Mouse (Mus musculus): ENCODE measurements at regions not wholly inside any gene's neighbourhood (a gene's known extent, or its start where the extent isn't known, plus 50 kb on each side); places are given as distances from the start of the nearest gene placed in this dataset.

DNA sequence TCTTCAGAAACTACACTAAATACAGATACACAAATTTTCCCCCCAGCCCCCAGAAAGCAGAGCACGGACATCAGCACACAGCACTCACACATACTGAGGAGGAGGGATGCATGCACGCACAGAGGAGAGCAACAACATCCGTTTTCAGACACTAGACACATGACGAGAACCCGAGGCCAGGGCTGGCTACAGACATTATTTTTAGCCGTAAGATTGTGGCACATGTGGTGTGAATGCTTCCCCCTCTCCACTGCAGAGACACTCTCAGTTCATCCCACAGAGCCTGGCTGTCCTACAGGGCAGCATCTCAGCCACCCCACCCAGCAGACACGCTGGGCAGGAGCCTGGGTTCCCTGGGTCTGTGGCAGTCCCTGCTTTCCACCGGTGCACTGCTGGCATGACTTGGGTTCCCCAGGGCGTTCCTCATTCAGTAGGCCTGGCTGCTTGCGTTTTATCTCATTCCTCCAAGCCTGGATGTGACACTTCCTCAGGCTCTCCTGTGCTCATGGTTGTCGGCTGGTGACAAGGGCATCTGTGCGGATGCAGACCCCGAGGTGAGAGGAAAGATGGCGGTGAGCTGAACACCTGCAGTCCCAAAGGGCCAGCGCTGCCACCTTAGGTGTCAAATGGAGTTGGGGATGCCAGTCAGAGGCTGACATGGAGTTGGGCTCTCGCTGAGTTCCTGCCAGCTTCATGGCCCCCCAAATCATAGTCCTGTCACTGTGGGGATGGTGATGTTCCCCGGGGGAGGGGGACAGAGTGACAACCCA lies 247.1 kb upstream of the Myt1l start:
- H3K27ac ChIP-seq = no peak overlapping the region
- H3K36me3 ChIP-seq (ENCODE audit: inconsistent target) = no peaks in the 10 kb centered on the region
- WGBS (ENCODE audit: missing documents) = 72% methylated on average over 17 of the region's 17 CpGs
- H3K4me3 ChIP-seq (ENCODE audit: inconsistent target) = no peak overlapping the region
- no peaks in the 10 kb centered on the region for H3K79me2 ChIP-seq (ENCODE audit: inconsistent target)

DNA sequence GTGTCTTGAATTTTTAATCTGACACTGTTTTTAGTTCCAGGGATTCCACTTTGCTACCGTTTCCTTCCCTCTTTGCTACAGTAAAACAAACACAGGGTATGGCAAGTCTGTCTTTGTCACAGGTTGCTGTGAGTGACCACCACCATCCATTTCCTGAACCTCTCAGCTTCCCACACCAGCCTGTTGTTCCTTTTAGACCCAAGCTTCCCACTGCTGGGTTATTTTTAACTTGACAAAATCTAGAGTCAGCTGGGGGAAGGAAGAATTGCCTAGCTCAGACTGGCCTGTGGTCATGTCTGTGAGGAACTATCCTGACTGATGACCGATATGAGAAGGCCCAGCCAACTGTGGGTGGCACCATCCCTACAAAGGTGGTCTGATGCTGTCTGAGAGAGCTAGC lies 239.4 kb upstream of the Myt1l start:
- Histone ChIP-seq H3K36me3 (ENCODE audit: inconsistent target) (no peaks in the 10 kb centered on the region), H3K4me3 (ENCODE audit: inconsistent target) (no peak overlapping the region), H3K79me2 (ENCODE audit: inconsistent target) (no peaks in the 10 kb centered on the region), H3K27ac (no peak overlapping the region)
- WGBS (ENCODE audit: missing documents) = 10% methylated on average over 2 of the region's 2 CpGs

DNA sequence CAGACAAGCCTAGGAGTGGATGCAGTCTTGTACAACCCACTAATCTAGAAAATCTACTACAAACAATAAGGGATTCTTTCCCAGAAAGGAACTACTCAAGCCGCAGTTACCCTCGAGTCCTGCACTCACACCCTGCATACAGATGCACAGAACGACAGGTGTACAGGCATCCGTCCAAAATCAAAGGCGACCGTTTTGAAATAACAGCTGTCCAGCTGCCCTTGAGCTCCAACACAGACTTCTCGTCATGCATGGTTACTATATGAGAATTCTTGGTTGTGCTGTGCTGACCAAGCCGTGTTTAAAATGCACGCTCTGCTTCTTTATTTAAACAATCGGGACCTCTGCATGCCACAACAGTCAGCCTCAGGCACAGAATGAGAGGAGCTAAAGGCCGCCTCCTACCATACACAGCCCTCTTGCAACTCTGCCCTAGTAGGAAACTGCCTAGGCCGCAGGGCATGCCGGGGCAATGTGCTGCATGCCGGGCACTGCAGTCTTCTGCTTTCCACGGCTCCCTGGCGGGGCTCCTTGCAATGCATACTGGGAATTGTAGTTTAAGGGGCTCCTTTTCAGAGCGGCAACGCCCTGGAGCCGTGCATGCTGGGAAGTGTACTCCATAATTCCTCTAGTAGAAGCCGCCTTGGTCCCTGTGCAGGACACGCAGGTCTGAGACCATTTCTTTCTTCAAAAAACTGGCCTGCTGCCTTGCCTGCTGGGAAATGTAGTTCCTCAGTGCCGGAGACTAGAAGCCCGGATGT lies 237.4 kb upstream of the Myt1l start:
- peak overlapping the region; percentile 2; the same call in 1 of the 2 replicates for H3K4me3 ChIP-seq (ENCODE audit: inconsistent target)
- 18% methylated on average over 23 of the region's 23 CpGs for WGBS (ENCODE audit: missing documents)
- no peak overlapping the region for H3K27ac ChIP-seq
- no peaks in the 10 kb centered on the region for H3K36me3 ChIP-seq (ENCODE audit: inconsistent target)
- no peaks in the 10 kb centered on the region for H3K79me2 ChIP-seq (ENCODE audit: inconsistent target)

DNA sequence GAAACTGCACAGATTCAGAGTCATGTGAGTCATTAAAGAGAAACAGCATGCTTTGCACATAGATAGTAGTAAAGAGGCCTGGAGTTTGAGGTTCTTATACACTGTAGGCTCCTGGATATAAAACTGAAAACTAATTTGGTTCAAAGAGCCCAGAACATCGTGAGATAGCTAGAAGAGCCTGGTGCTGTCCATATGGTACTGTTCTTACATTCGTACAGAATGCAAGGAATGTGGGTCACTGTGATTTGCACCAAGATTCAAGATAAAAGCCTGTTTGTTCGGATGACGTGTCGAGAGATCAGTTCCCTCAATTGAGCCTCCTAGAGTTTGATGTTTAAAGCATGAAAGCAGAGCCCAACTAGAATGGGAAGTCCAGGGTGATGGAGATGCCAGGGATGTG lies 230.2 kb upstream of the Myt1l start:
- H3K27ac ChIP-seq = no peak overlapping the region
- H3K4me3 ChIP-seq (ENCODE audit: inconsistent target) = no peak overlapping the region
- no peaks in the 10 kb centered on the region for H3K79me2 ChIP-seq (ENCODE audit: inconsistent target)
- no peaks in the 10 kb centered on the region for H3K36me3 ChIP-seq (ENCODE audit: inconsistent target)
- 86% methylated on average over 5 of the region's 5 CpGs for WGBS (ENCODE audit: missing documents)

DNA sequence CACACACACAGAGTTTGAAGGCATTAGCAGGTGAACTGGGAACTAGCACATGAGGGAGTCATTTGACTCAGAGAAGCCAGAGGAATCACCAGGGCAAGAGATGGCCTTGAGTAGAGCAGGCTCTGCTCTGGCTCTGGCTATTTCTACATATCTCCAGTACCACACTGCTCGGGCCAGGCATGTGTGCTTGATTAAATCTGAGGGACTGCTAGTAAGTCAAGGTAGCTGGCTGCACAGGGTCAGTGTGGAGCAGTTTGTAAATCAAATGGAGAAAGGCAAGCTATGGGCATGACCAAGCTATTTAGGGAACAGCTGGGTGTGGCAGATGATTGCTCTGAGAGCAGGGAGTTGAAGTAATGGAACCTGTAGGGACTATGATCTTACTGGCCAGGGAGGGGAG lies 212.5 kb upstream of the Myt1l start:
- Histone ChIP-seq H3K4me3 (ENCODE audit: inconsistent target) (no peak overlapping the region), H3K27ac (no peak overlapping the region), H3K79me2 (ENCODE audit: inconsistent target) (no peaks in the 10 kb centered on the region), H3K36me3 (ENCODE audit: inconsistent target) (no peaks in the 10 kb centered on the region)
- 82% methylated on average over 1 of the region's 1 CpGs for WGBS (ENCODE audit: missing documents)

DNA sequence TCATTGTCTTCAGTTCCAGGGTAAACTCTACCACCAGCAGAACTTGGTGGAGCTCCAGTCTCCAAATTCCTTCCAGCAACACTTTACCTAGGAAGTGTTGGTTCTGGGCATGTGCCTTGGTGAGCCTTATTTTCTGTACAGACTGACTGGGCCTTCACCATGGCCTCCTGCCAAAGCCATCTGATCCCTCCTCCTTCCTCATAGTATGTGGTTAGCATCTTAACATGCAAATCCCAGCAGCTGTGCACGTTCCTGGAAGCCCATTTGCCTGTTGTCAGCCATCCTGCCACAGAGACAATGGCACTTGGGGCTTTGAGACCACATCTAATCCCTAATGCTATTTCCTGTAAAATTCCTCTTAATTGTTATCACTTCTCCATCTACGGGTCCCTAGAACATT lies 206.7 kb upstream of the Myt1l start:
- Histone ChIP-seq H3K79me2 (ENCODE audit: inconsistent target) (no peaks in the 10 kb centered on the region), H3K36me3 (ENCODE audit: inconsistent target) (no peaks in the 10 kb centered on the region), H3K27ac (no peak overlapping the region), H3K4me3 (ENCODE audit: inconsistent target) (no peak overlapping the region)
- whole genome bisulfite sequencing (ENCODE audit: missing documents) = 15% methylated on average over 2 of the region's 2 CpGs

DNA sequence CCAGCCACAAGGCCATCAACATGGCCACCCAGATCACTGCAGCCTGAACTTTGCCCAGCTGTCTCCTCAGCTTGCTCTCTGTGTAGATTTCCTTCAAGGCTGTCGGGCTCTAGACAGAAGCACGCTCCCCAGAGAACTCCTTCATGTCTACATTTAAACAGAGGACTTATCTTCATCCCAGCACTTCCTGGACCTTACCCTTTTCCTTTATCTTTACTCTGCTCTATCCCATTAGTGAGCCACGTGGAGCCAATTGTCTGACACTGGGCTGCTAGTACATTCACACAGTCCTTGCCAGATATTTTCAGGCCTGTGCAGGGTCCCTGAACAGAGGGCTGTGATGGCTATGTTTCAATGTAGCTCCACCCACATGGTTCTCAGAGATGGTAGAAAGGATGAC lies 204.7 kb upstream of the Myt1l start:
- Histone ChIP-seq H3K36me3 (ENCODE audit: inconsistent target) (no peaks in the 10 kb centered on the region), H3K4me3 (ENCODE audit: inconsistent target) (no peak overlapping the region), H3K79me2 (ENCODE audit: inconsistent target) (no peaks in the 10 kb centered on the region), H3K27ac (no peak overlapping the region)
- 26% methylated on average over 3 of the region's 3 CpGs for WGBS (ENCODE audit: missing documents)

DNA sequence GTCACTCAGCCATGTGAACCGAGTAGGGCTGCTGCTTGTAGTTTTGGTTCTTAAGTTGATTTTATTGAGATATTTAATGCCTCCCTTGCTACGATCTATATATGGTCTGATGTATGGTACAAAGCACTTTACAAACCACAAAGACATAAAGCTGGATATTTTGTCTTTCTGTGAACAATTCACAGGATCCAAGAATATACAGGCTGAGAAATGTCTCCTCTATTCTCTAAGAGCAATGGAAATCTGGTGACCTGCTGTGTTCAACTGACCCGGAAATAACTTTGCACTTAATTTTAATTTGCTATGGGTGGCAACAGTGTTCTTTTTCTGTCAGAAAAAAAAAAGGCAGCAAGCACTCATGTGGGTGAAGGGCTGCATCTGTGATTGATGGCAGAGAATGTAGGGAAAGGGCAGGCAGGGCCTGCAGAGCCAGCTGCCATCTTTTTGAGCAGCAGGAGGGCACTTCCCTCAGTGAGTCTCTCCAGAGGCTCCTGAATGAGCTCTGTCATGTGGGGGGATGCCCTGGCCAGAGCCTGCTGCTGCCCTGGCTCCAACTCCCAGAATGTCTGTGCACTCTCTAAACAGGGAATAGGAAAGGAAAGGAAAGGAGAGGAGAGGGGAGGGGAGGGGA lies 192.2 kb upstream of the Myt1l start:
- WGBS (ENCODE audit: missing documents) = 93% methylated on average over 3 of the region's 3 CpGs
- no peaks in the 10 kb centered on the region for H3K36me3 ChIP-seq (ENCODE audit: inconsistent target)

DNA sequence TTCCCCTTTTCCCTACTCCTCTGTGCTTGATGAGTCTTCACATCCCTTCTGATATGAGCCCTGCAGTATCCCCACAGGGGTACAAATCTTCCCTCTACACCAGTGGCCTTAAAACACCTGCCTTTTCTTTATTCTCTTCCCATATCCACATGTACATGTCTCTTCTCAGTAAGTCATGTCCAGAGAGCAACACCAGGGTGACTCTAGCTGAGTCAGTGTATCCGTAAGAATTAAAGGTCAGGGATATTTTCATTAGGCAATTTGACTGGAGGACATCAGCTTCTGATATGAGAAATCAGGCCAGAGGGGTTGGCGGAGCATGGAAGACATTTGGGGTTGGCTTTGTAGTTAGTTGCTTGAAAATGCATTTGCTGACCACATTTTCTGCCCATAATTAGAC lies 190.8 kb upstream of the Myt1l start:
- 95% methylated on average over 2 of the region's 2 CpGs for WGBS (ENCODE audit: missing documents)
- Histone ChIP-seq H3K4me3 (ENCODE audit: inconsistent target) (no peak overlapping the region), H3K79me2 (ENCODE audit: inconsistent target) (no peaks in the 10 kb centered on the region), H3K36me3 (ENCODE audit: inconsistent target) (no peaks in the 10 kb centered on the region), H3K27ac (no peak overlapping the region)

More for the DNA sequence above, 192.2 kb upstream of the Myt1l start:
- Histone ChIP-seq H3K27ac (no peak overlapping the region), H3K4me3 (ENCODE audit: inconsistent target) (no peak overlapping the region), H3K79me2 (ENCODE audit: inconsistent target) (no peaks in the 10 kb centered on the region)

DNA sequence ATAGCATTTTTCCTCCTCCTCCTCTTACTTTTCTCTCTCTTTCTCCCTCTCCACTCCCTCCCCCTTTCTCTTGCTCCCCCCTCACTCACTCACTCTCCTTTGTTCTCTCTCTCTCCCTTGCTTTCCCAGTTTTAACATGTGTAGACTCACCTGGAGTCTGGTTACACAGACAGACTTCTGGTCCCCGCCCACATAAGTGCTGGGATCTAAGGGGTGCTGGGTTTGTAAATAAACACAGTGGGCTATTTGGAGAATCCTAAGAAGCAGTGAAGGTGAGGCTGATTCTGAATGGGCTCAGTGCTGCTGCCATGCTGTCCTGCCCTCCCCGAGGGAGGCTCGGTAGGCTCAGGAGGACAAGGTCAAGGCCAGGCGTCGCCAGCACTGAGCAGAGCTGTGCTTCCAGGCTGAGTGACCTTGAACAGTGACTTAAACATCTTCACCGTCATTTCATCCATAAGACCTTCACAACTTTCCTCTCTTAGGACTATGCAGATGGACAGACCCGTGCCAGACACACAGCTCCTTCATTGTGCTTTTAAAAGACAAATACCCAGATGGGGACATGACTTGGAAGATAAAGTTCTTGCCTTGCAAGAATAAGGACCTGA lies 186.7 kb upstream of the Myt1l start:
- H3K36me3 ChIP-seq (ENCODE audit: inconsistent target) = no peaks in the 10 kb centered on the region
- H3K79me2 ChIP-seq (ENCODE audit: inconsistent target) = no peaks in the 10 kb centered on the region
- WGBS (ENCODE audit: missing documents) = 60% methylated on average over 7 of the region's 7 CpGs
- no peak overlapping the region for H3K4me3 ChIP-seq (ENCODE audit: inconsistent target)
- no peak overlapping the region for H3K27ac ChIP-seq

DNA sequence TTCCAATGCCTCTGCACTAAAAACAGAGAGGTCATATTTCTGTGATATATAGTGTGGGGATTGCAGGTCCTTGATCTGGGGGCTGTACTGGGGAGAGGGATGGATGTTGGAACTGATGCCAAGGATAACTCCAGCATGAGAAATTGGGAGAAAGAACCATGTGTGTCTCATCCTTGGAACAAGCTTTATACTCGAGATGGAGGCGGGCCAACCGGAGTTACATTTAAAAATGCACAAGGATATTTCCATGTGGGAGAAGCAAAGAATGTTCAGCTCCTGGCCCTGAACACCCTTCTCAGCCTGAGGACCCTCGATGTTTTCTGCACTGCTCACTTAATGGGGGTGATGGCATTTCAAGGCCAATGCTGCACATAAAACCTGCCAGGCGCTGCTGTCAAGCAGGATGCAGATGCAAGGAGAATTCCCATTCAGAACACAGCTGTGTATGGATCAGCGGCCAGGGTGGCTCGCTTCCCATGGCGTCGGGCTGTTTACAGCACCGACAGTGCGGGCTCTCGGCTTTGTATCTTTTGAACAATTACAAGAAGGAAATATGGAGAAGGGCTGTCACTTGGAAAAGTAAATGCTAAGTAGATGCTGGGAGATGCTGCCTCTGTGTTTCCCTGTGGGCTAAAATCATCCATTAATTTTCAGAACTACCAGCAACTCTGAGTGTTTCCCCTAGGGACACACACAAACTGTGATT lies 184.9 kb upstream of the Myt1l start:
- Histone ChIP-seq H3K79me2 (ENCODE audit: inconsistent target) (no peaks in the 10 kb centered on the region), H3K27ac (no peak overlapping the region), H3K4me3 (ENCODE audit: inconsistent target) (no peak overlapping the region), H3K36me3 (ENCODE audit: inconsistent target) (no peaks in the 10 kb centered on the region)
- 76% methylated on average over 12 of the region's 12 CpGs for WGBS (ENCODE audit: missing documents)

DNA sequence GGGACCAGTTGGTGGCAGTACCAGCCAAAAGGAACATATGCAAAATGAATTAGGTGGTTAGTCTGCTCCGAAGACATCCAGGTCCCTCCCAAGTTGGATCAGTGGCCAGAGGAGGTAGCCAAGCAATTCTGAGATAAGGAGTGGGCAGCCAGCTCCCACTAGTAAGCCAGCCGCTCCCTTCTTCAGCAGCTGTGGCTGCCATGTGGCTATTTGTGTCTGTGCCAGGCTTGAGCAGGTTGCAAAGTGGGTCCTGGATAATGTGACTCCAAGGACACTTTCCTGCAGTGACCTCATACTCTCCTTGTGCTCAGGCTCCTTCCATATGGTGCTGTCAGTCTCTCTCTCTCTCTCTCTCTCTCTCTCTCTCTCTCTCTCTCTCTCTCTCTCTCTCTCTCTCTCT lies 179.5 kb upstream of the Myt1l start:
- no peaks in the 10 kb centered on the region for H3K36me3 ChIP-seq (ENCODE audit: inconsistent target)
- no peak overlapping the region for H3K4me3 ChIP-seq (ENCODE audit: inconsistent target)
- H3K27ac ChIP-seq = no peak overlapping the region
- 86% methylated on average over 2 of the region's 2 CpGs for WGBS (ENCODE audit: missing documents)
- no peaks in the 10 kb centered on the region for H3K79me2 ChIP-seq (ENCODE audit: inconsistent target)

DNA sequence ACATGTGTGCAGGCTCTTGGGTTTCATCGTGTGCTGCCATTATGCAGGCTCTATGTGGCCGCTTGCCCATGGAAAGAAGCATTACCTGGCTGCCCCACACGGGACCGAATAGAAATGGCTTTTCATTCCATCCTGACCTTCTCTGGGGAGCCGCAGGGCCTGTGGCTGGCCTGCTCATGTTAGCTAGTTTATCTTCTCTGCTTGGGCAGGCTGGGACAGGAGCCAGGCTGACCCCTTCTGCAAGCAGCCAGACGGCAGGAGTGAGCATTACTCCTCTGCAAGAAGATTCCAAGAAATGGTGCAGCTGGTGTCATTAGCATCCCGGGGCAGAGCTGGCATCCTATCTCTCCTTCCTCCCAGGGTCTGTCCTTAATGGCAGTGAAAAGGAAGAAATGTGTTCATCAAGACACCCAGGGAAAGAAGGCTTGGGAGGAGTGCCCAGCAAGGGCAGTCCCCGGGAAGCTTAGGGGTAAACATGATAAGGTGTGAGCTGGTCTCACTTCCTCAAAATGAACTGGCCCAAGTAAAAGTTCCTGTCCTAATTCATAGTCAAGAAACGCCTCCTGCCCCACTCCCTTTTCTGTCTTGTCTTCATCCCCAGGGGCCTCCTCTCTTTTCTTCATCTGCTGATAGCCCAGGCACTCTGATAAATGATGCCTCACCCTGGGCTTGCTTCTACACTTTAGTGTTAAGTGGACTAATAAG lies 178.9 kb upstream of the Myt1l start:
- no peak overlapping the region for H3K4me3 ChIP-seq (ENCODE audit: inconsistent target)
- H3K79me2 ChIP-seq (ENCODE audit: inconsistent target) = no peaks in the 10 kb centered on the region
- 58% methylated on average over 9 of the region's 9 CpGs for WGBS (ENCODE audit: missing documents)
- H3K27ac ChIP-seq = no peak overlapping the region
- H3K36me3 ChIP-seq (ENCODE audit: inconsistent target) = no peaks in the 10 kb centered on the region
